Mouse (Mus musculus) forebrain, embryonic 14.5 days (tissue): Measurements from ENCODE around the gene Aurkb. TPM values are rescaled to one million over a fixed set of nuclear protein-coding genes. Genes with fewer than 3 reads are reported as not detected.
"Not testable (repeated sequence)": the region's sequence is repeated elsewhere in the genome, so short reads cannot be mapped to it uniquely, and the experiment has no call there.

Source experiments
- ATAC-seq: fragments of 200-750 bp; cut with Nextera tagmentation; 2 replicates; pipeline ENCODE4 v1.8.0; 2017; ENCODE audit warnings: mild to moderate bottlenecking, moderate library complexity
- DNase-seq: peaks from one replicate; pipeline ENCODE4 v3.0.0-alpha.2; 2015; ENCODE audit warnings: low spot score
- H3K27ac ChIP-seq: fragments of 300-500 bp; sonication (generic); 2 replicates; pipeline ENCODE4 v1.5.1; 2014; ENCODE audit warnings: low read depth, mild to moderate bottlenecking, control low read depth, low read length, moderate library complexity
- H3K27me3 ChIP-seq: fragments of 300-500 bp; sonication (generic); replicated peaks from 2 replicates; pipeline ENCODE4 v1.6.1; 2014; ENCODE audit warnings: low read length, control low read depth, mixed read lengths; ENCODE audit not compliant: control insufficient read depth, insufficient read depth
- H3K36me3 ChIP-seq: fragments of 300-500 bp; sonication (generic); 2 replicates; pipeline ENCODE4 v1.6.1; 2014; ENCODE audit warnings: low read length, control low read depth; ENCODE audit not compliant: control insufficient read depth, insufficient read depth
- H3K4me1 ChIP-seq: fragments of 300-500 bp; sonication (generic); 2 replicates; pipeline ENCODE4 v1.6.1; 2014; ENCODE audit warnings: antibody characterized with exemption, low read length, control low read depth; ENCODE audit not compliant: control insufficient read depth, insufficient read depth
- H3K4me2 ChIP-seq: fragments of 300-500 bp; sonication (generic); 2 replicates; pipeline ENCODE4 v1.6.1; 2014; ENCODE audit warnings: mild to moderate bottlenecking, control low read depth, low read length
- H3K4me3 ChIP-seq: fragments of 300-500 bp; sonication (generic); 2 replicates; pipeline ENCODE4 v1.5.1; 2014; ENCODE audit warnings: low read depth, low read length, control low read depth
- H3K9ac ChIP-seq: fragments of 300-500 bp; sonication (generic); 2 replicates; pipeline ENCODE4 v1.6.1; 2014; ENCODE audit warnings: mild to moderate bottlenecking, low read length, control low read depth, moderate library complexity
- H3K9me3 ChIP-seq: fragments of 300-500 bp; sonication (generic); replicated peaks from 2 replicates; pipeline ENCODE4 v1.6.1; 2016; ENCODE audit warnings: low read length, control low read depth, mixed read lengths; ENCODE audit not compliant: control insufficient read depth
- WGBS: fragments of 180-500 bp; shearing (Covaris S2); extraction: QIAGEN DNeasy Blood & Tissue Kit; methylation state at CpG from one replicate; pipeline ENCODE4 v1.1.7; 2014; 5-methylcytosine and 5-hydroxymethylcytosine counted together
- polyA plus RNA-seq: library from polyadenylated mRNA; unstranded; fragments of >200 nt; fragmentation: Nextera tagmentation; extraction: Ambion mirVana; gene quantifications from 2 replicates; pipeline ENCODE4 v1.2.1, GENCODE M21; 2014

The Aurkb gene
- polyA plus RNA-seq, 1 experiment from 2014 or later: 74.0 TPM

DNA sequence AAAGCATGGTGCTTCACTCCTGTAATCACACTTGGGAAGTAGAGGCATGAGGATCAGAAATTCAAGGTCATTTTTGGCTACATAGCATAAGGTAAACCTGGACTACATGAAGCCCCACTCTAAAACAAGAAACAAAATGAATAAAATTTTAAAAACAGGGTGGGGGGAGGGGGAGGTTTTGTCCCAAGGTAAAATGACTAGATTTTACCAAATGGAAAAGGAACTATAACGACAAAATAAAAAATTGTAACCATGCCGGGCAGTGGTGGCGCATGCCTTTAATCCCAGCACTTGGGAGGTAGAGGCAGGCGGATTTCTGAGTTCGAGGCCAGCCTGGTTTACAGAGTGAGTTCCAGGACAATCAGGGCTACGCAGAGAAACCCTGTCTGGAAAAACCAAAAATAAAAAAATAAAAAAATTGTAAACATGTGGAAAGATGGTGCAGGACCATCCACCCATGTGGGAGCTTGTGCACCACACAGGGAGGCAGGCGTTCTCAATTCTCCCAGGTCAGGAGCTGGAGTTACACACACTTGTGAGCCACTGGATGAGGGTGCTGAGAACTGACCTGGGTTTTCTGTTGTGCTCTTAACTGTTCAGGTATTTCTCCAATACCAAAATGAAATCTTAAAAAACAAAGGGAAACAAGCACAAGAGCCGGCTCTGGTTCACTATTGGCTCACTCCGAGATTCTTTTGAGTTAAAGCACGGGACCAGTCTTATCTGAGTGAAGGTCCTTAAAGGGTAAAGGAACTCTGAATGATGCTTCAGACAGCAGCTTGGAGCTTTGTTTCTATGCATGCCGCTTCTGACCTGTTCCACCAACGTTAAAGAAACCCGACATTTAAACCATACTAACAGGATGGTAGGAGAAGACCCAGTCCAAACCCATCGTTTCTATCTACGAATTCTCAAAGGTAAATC, 34.8 kb upstream of the Aurkb start:
- ATAC-seq: no peak
- no peaks in the 10 kb centered on the region for H3K36me3 ChIP-seq
- peaks cover 3% of the 10 kb centered on the region; the same call in 1 of the 2 replicates for H3K4me1 ChIP-seq
- no peaks in the 10 kb centered on the region for H3K27me3 ChIP-seq
- no peak overlapping the region for H3K4me2 ChIP-seq
- no peaks in the 10 kb centered on the region for H3K9me3 ChIP-seq
- WGBS: 88% methylated on average over 15 of the region's 15 CpGs
- H3K27ac ChIP-seq: no peak overlapping the region
- DNase-seq: no peak
- H3K9ac ChIP-seq: no peak overlapping the region
- no peak overlapping the region for H3K4me3 ChIP-seq

DNA sequence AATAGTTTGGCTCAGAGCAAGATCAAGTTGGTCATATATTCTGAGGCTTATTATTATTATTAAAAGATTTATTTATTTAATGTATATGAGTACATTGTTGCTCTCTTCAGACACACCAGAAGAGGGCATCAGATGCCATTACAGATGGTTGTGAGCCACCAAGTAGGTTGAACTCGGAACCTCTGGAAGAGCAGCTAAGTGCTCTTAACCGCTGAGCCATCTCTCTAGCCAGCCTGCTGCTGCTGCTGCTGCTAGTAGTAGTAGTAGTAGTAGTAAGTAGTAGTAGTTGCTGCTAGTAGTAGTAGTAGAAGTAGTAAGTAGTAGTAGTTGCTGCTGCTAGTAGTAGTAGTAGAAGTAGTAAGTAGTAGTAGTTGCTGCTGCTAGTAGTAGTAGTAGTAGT, 34.0 kb upstream of the Aurkb start:
- H3K9me3 ChIP-seq, H3K27me3 ChIP-seq, ATAC-seq, DNase-seq, H3K4me1 ChIP-seq, H3K36me3 ChIP-seq: not testable (repeated sequence)
- H3K9ac ChIP-seq: peak overlapping the region; percentile 78; the same call in 1 of the 2 replicates
- H3K4me2 ChIP-seq: peak overlapping the region; percentile 82
- 0 out of 2 replicates have a peak overlapping the region, but pooled peaks have one; percentile 82 for H3K27ac ChIP-seq
- peak overlapping the region; percentile 51; the same call in 1 of the 2 replicates for H3K4me3 ChIP-seq
- 67% methylated on average over 2 of the region's 2 CpGs for WGBS

DNA sequence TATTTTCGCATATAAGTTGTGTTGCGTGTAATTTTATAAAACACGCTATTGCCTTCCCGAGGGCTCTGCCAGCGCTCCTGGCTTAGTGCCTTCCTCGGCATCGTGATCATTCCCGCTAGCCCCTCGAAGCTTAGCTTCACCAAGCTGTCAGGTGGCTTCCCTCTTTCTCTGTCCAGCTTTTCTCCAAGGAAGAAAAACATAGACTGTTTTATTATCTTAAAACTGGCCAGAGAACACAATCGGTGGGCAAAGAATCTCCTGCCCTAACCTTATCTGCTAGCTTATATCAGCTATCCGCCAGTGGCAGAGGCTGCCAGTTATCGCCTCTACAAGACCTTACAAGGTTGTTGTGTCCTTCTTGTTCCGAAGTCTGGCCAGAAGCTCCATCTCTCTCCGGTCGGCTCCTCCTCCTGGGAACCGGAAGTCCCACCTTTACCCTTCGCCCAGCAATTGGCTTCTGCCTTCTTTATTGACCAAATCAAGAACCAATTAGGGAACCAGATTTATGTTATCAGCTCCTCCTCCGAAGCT, 33.3 kb upstream of the Aurkb start:
- peak; percentile 72 for ATAC-seq
- H3K27me3 ChIP-seq: no peaks in the 10 kb centered on the region
- peak; percentile 97 for DNase-seq
- H3K4me1 ChIP-seq: peaks cover 11% of the 10 kb centered on the region
- H3K4me3 ChIP-seq: peak overlapping the region; percentile 51
- peak overlapping the region; percentile 82 for H3K27ac ChIP-seq
- no peaks in the 10 kb centered on the region for H3K9me3 ChIP-seq
- WGBS: 3% methylated on average over 18 of the region's 18 CpGs
- peak overlapping the region; percentile 82 for H3K4me2 ChIP-seq
- H3K36me3 ChIP-seq: no peaks in the 10 kb centered on the region
- H3K9ac ChIP-seq: peak overlapping the region; percentile 78

DNA sequence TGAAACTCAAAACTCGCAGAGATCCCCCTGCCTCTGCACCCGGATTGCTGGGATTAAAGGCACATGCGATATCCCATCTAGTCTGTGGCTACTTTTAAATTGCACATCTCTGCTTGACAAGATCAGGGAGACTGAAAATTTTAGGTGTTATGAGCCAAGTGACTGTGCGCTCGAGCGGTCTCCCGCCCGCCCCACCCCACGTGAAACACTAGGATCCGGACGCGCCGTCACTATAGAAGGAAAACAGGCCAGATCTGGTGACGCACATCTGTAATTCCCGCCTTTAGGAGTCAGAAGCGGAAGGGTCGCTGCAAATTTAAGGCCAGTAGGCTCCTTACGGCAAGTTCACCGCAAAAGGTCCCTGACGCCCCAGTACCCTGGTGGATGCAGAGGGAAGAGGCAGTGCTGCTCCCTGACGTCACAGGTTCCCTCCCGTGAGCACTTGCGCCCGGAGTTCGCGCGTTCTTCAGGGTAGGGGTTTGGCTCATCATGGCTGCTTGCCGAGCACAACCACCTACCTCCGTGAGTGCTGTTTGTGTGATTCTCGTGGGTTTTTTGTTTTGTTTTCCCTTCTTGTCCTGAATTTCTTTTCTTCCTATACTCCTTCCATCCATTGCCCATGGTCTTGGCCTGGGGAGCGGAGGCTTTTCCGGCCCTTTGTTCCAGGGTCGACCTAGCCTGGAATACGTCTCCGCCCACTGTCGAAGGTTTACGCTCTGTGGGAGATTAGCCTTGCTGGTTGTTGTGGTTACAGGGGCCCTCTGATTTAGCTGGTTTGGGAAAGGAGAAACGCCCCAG, 29.6 kb upstream of the Aurkb start, which contains the start of gene Ctc1:
Ctc1 (plus strand) TSS at position 268 of the 798 bp plus-strand sequence.
- ATAC-seq (peak; percentile 95), DNase-seq (peak; percentile 97)
- peak within 1 kb of the TSS; percentile 87 for H3K27ac ChIP-seq
- peak within 1 kb of the TSS; percentile 65 for H3K4me3 ChIP-seq
- H3K27me3 ChIP-seq: no peaks in the 10 kb centered on the region
- H3K9ac ChIP-seq: peak within 1 kb of the TSS; percentile 89
- H3K4me2 ChIP-seq: peak within 1 kb of the TSS; percentile 87
- H3K36me3 ChIP-seq: 0 out of 2 replicates have a peak, but pooled peaks cover 1% of the 10 kb centered on the region
- WGBS: 3% methylated on average over 38 of the region's 38 CpGs
- peaks cover 9% of the 10 kb centered on the region for H3K4me1 ChIP-seq
- H3K9me3 ChIP-seq: no peaks in the 10 kb centered on the region

DNA sequence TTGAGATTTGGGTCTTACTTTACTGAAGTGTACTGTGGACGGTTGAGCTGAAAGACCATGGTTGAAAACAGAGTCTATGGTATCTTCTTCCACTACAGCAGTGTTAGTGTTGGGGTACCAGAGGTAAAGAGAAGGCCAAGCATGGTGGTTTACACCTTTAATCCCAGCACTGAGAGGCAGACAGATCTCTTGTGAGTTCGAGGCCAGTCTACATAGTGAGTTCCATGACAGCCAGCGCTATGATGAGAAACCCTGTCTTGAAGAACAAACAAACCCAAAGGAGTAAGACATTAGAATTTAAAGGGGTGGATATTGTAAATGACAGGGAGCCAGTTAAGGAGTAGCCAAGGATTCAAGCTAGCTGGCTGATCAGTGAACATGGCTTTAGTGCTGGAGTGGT, 28.7 kb upstream of the Aurkb start:
- peaks cover 9% of the 10 kb centered on the region for H3K4me1 ChIP-seq
- H3K9me3 ChIP-seq: no peaks in the 10 kb centered on the region
- H3K36me3 ChIP-seq: peaks cover 10% of the 10 kb centered on the region
- peak overlapping the region; percentile 65 for H3K4me3 ChIP-seq
- 64% methylated on average over 3 of the region's 3 CpGs for WGBS
- no peaks in the 10 kb centered on the region for H3K27me3 ChIP-seq
- DNase-seq (no peak), ATAC-seq (no peak)
- peak overlapping the region; percentile 89 for H3K9ac ChIP-seq
- H3K4me2 ChIP-seq: peak overlapping the region; percentile 87
- peak overlapping the region; percentile 87; the same call in 1 of the 2 replicates for H3K27ac ChIP-seq

DNA sequence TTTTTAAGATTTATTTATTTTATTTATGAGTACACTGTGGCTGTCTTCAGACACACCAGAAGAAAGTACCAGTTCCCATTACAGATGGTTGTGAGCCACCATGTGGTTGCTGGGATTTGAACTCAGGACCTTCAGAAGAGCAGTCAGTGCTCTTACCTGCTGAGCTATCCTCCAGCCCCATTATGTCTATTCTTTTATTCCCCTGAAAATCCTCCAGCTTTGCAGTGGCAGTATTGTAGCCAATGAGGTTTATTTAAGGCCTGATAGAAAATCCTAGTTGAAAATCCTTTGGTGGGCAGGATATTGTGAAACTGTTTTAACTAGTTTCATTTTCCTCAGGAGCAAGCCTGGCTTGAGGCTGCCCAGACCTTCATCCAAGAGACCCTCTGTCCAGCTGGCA, 24.8 kb upstream of the Aurkb start:
- DNase-seq (no peak), ATAC-seq (no peak)
- Histone ChIP-seq H3K9me3 (no peaks in the 10 kb centered on the region), H3K4me1 (peaks cover 9% of the 10 kb centered on the region), H3K36me3 (peaks cover 50% of the 10 kb centered on the region), H3K4me3 (no peak overlapping the region), H3K9ac (no peak overlapping the region), H3K27me3 (no peaks in the 10 kb centered on the region), H3K27ac (no peak overlapping the region), H3K4me2 (no peak overlapping the region)

DNA sequence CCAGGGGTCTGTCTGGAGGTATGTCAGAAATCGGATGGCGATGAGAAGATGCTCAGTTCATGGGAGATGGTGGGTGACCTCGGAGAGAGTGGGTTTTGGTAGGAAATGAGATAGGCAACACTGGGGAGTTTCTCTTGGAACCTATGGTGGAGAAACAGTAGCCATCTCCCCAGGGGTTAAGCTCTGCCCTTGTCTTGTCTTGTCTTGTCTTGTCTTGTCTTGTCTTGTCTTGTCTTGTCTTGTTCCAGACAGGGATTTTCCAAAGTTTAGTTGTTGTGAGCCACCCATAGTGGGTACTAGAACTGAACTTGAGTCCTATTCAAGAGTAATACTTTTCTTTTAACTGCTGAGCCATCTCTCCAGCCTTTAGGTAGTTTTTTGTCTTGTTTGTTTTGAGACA, 18.9 kb upstream of the Aurkb start:
- no peak for ATAC-seq
- no peak overlapping the region for H3K27ac ChIP-seq
- H3K36me3 ChIP-seq: peaks cover 100% of the 10 kb centered on the region
- no peak overlapping the region for H3K4me3 ChIP-seq
- H3K4me1 ChIP-seq: no peaks in the 10 kb centered on the region
- H3K4me2 ChIP-seq: no peak overlapping the region
- DNase-seq: no peak
- no peaks in the 10 kb centered on the region for H3K9me3 ChIP-seq
- WGBS: 87% methylated on average over 3 of the region's 3 CpGs
- H3K27me3 ChIP-seq: no peaks in the 10 kb centered on the region
- H3K9ac ChIP-seq: no peak overlapping the region

DNA sequence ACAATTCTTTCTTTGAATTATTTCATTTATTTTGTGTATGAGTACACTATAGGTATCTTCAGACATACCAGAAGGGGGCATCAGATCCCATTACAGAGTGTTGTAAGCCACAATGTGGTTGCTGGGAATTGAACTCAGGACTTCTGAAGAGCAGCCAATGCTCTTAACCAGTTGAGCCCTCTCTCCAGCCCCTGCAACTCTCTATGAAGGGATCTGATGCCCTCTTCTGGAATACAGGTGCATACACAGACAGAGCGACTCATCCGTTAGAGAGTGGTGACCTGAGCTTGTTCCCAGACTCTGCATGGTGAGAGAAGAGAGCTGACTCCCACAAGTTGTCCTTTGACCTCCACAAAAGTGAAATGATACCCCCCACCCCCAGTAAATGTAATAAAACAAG, 16.6 kb upstream of the Aurkb start:
- Histone ChIP-seq H3K4me3 (no peak overlapping the region), H3K36me3 (peaks cover 99% of the 10 kb centered on the region), H3K9me3 (no peaks in the 10 kb centered on the region), H3K27ac (no peak overlapping the region), H3K9ac (no peak overlapping the region), H3K27me3 (no peaks in the 10 kb centered on the region), H3K4me1 (no peaks in the 10 kb centered on the region), H3K4me2 (no peak overlapping the region)
- DNase-seq (peak; percentile 11), ATAC-seq (no peak)
- 66% methylated on average over 2 of the region's 2 CpGs for WGBS
